Mouse (Mus musculus) E14TG2a.4 (cell line): ENCODE measurements around the gene Hacd4.

Source experiments
- CTCF ChIP-seq: conservative IDR thresholded peaks from 2 replicates; pipeline ENCODE4 v1.5.1; 2014; ENCODE audit warnings: low read length
- NANOG ChIP-seq: IDR thresholded peaks from 2 replicates; pipeline ENCODE4 v1.6.1; 2014; ENCODE audit warnings: borderline replicate concordance, low read length, mixed read lengths
- POU5F1 ChIP-seq: IDR thresholded peaks from 2 replicates; pipeline ENCODE4 v1.6.1; 2014; ENCODE audit warnings: low read length, borderline replicate concordance

GRCm38 (mm10) chr4:88462981-88463646, 24.4 kb upstream of the Hacd4 start:
- TF ChIP-seq CTCF: no peak
- no peak for TF ChIP-seq POU5F1
- TF ChIP-seq NANOG: no peak
